Mouse (Mus musculus) lung, adult 2 months (tissue): ENCODE measurements around the gene Trpv5.

Source experiments
- CTCF ChIP-seq: fragments of 200-500 bp; IDR thresholded peaks from 2 replicates; pipeline ENCODE4 v1.5.1; 2011; ENCODE audit warnings: mild to moderate bottlenecking, low read length, control low read depth; ENCODE audit not compliant: insufficient read depth
- POLR2A ChIP-seq: fragments of 200-500 bp; IDR thresholded peaks from 2 replicates; pipeline ENCODE4 v1.6.1; 2011; ENCODE audit warnings: low read depth, mild to moderate bottlenecking, control low read depth, low read length, borderline replicate concordance; ENCODE audit errors: extremely low read depth

- TF ChIP-seq POLR2A (no peak), CTCF (no peak)
These were observed 47.5 kb upstream of the Trpv5 start for GRCm38 (mm10) chr6:41727989-41728609.
